Mouse (Mus musculus) ES-Bruce4 (cell line): ENCODE results near the gene Zfr2. TPM values are rescaled to one million over a fixed set of nuclear protein-coding genes. Genes with fewer than 3 reads are reported as not detected.

ENCODE experiments used
- H3K27ac ChIP-seq: 2 replicates; pipeline ENCODE4 v1.5.1; 2012; ENCODE audit warnings: low read length, inconsistent platforms; ENCODE audit not compliant: insufficient read depth
- H3K27me3 ChIP-seq: 2 replicates; pipeline ENCODE4 v1.6.1; 2012; ENCODE audit warnings: mild to moderate bottlenecking, low read length, inconsistent platforms; ENCODE audit not compliant: control insufficient read depth, poor library complexity, insufficient read depth, severe bottlenecking
- H3K36me3 ChIP-seq: 2 replicates; pipeline ENCODE4 v1.6.1; 2012; ENCODE audit warnings: inconsistent platforms, mild to moderate bottlenecking, low read length, moderate library complexity; ENCODE audit not compliant: control insufficient read depth, poor library complexity, insufficient read depth, severe bottlenecking
- H3K4me1 ChIP-seq: one replicate; pipeline ENCODE4 v1.8.1; 2011; ENCODE audit warnings: low read length; ENCODE audit not compliant: control insufficient read depth, insufficient read depth
- H3K4me3 ChIP-seq: 2 replicates; pipeline ENCODE4 v1.5.1; 2011; ENCODE audit warnings: low read depth, mild to moderate bottlenecking, low read length
- H3K9ac ChIP-seq: 2 replicates; pipeline ENCODE4 v1.6.1; 2012; ENCODE audit warnings: low read depth, mild to moderate bottlenecking, inconsistent platforms; ENCODE audit not compliant: poor library complexity, severe bottlenecking
- H3K9me3 ChIP-seq: replicated peaks from 2 replicates; pipeline ENCODE4 v1.6.1; 2012; ENCODE audit warnings: mild to moderate bottlenecking, low read length, inconsistent platforms; ENCODE audit not compliant: control insufficient read depth, poor library complexity, insufficient read depth, severe bottlenecking
- CTCF ChIP-seq: IDR thresholded peaks from one replicate; pipeline ENCODE4 v1.8.1; 2011; ENCODE audit warnings: low read depth, low read length
- EP300 ChIP-seq: IDR thresholded peaks from 2 replicates; pipeline ENCODE4 v1.6.1; 2011; ENCODE audit warnings: low read depth, low read length; ENCODE audit not compliant: insufficient read depth
- POLR2A ChIP-seq: IDR thresholded peaks from one replicate; pipeline ENCODE4 v1.8.1; 2011; ENCODE audit warnings: low read length; ENCODE audit not compliant: insufficient read depth
- polyA plus RNA-seq: library from polyadenylated mRNA; stranded (reverse); fragments of >200 nt; gene quantifications from 2 replicates; pipeline ENCODE4 v1.2.4, GENCODE M21; 2011; ENCODE audit warnings: low read depth; ENCODE audit not compliant: missing spikeins, insufficient read depth, insufficient read length

The Zfr2 gene
- polyA plus RNA-seq, result 11.2 and 11.6 TPM in 2 replicates

- no peak for TF ChIP-seq POLR2A
- no peak for TF ChIP-seq EP300
- TF ChIP-seq CTCF, result no peak
- peak within 1 kb of the TSS; percentile 70 for H3K4me3 ChIP-seq
- H3K27ac ChIP-seq, result no peak within 1 kb of the TSS
- no peaks in the 10 kb centered on the region for H3K4me1 ChIP-seq
- H3K9ac ChIP-seq, result peak within 1 kb of the TSS; percentile 54
- H3K27me3 ChIP-seq, result no peaks in the 10 kb centered on the region
- H3K36me3 ChIP-seq, result no peaks in the 10 kb centered on the region
- no peaks in the 10 kb centered on the region for H3K9me3 ChIP-seq
These were observed at the start of gene Zfr2 for GRCm38 (mm10) chr10:81232580-81233225. TSS of gene Zfr2 (plus strand) at chr10:81233155.

DNA sequence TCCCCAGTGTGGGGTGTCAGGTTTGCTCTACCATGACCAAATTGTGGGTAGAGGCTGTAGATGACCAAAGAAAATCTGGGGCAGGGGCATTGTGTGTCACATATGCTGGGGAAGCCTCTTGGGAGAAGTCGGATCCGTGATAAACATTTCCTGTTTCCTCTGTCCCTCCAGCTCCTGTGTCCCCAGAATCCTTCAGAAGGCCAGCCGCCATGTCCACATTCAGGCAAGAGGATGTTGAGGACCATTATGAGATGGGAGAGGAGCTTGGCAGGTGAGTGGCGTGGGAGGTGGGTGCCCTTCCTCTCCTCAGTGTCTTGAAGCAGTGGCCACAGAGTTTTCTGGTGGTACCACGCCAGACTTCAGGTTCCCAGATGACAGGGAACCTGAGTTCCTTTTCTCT lies 49.1 kb upstream of the Zfr2 start, which contains the start of gene 4930442H23Rik:
Gene 4930442H23Rik, minus strand, starts transcription at position 45 of the 400 bp plus-strand sequence.
- Histone ChIP-seq H3K9ac (peak within 1 kb of the TSS; percentile 80), H3K27me3 (no peaks in the 10 kb centered on the region), H3K9me3 (no peaks in the 10 kb centered on the region), H3K27ac (peak within 1 kb of the TSS; percentile 42; the same call in 1 of the 2 replicates), H3K4me1 (peaks cover 2% of the 10 kb centered on the region), H3K36me3 (peaks cover 34% of the 10 kb centered on the region), H3K4me3 (peak within 1 kb of the TSS; percentile 94)
- TF ChIP-seq EP300 (no peak), POLR2A (no peak), CTCF (no peak)

DNA sequence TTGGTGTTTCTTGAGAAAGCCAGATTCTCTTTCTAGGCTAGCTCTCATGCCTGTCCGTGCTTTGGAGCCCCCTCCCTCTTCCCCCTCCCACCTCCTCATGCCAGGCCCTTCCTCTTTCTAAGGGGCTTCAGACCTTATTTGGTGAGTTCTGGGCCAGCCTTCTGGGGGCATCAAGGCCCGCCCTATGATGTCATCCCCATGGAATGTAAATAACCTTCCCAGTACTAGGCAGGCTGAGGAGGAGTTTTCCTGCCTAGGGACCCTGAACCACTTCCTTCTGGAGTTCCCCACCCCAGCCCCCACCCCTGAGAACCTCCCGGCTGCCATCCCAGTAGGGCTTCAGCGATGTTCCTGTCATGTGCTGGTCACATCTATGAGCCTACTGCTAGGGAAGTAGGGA lies 48.2 kb upstream of the Zfr2 start:
- H3K27ac ChIP-seq, result no peak overlapping the region
- H3K9ac ChIP-seq, result no peak overlapping the region
- H3K4me1 ChIP-seq, result peaks cover 2% of the 10 kb centered on the region
- H3K4me3 ChIP-seq, result no peak overlapping the region
- peaks cover 24% of the 10 kb centered on the region for H3K36me3 ChIP-seq
- H3K9me3 ChIP-seq, result no peaks in the 10 kb centered on the region
- H3K27me3 ChIP-seq, result no peaks in the 10 kb centered on the region
- TF ChIP-seq EP300, result no peak
- TF ChIP-seq CTCF, result no peak
- TF ChIP-seq POLR2A, result no peak

GRCm38 (mm10) chr10:81187161-81187560 lies 45.8 kb upstream of the Zfr2 start:
- Histone ChIP-seq H3K4me1 (peaks cover 2% of the 10 kb centered on the region), H3K4me3 (no peak overlapping the region), H3K27ac (no peak overlapping the region), H3K9me3 (no peaks in the 10 kb centered on the region), H3K36me3 (peaks cover under 1% of the 10 kb centered on the region), H3K27me3 (no peaks in the 10 kb centered on the region), H3K9ac (no peak overlapping the region)
- TF ChIP-seq EP300 (no peak), POLR2A (no peak), CTCF (no peak)

DNA sequence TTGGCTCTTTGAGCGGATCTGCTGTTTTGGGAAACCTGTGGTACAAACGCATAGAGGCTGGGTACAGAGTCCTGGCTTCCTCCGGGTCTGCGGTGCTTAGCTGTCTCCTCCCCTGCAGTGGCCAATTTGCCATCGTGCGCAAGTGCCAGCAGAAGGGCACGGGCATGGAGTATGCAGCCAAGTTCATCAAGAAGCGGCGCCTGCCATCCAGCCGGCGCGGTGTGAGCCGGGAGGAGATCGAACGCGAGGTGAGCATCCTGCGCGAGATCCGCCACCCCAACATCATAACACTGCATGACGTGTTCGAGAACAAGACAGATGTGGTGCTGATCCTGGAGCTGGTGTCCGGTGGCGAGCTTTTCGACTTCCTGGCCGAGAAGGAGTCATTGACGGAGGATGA lies 43.1 kb upstream of the Zfr2 start:
- H3K27ac ChIP-seq, result no peak overlapping the region
- TF ChIP-seq POLR2A, result no peak
- H3K9ac ChIP-seq, result no peak overlapping the region
- no peaks in the 10 kb centered on the region for H3K4me1 ChIP-seq
- no peaks in the 10 kb centered on the region for H3K9me3 ChIP-seq
- H3K27me3 ChIP-seq, result no peaks in the 10 kb centered on the region
- H3K4me3 ChIP-seq, result peak overlapping the region; percentile 15
- H3K36me3 ChIP-seq, result no peaks in the 10 kb centered on the region

DNA sequence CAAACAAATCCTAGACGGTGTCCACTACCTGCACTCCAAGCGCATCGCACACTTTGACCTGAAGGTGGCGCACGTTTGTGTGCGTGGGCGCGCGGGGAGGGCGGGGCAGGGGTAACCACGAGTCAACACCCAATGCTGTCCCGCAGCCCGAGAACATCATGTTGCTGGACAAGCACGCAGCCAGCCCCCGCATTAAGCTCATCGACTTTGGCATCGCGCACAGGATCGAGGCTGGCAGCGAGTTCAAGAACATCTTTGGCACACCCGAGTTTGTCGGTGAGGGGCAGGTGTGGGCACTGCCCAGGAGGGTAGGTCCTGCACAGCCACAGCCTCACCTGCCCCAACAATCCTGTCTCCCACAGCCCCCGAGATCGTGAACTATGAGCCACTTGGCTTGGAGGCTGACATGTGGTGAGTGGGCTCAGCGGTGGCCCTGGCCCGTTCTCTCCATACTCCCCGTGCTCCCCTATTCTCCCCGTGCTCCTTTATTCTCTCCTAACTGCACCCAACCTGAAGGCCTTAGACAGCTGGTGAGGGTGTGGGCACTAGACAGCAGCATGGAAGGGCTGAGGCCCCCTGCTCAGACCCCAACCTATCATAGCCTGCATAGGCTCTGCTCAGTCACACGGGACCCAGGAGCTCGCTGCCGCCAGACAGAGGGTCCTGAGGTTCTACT lies 42.6 kb upstream of the Zfr2 start:
- H3K4me1 ChIP-seq, result no peaks in the 10 kb centered on the region
- H3K27ac ChIP-seq, result no peak overlapping the region
- peak overlapping the region; percentile 15; the same call in 1 of the 2 replicates for H3K4me3 ChIP-seq
- no peaks in the 10 kb centered on the region for H3K9me3 ChIP-seq
- H3K9ac ChIP-seq, result no peak overlapping the region
- H3K27me3 ChIP-seq, result no peaks in the 10 kb centered on the region
- no peaks in the 10 kb centered on the region for H3K36me3 ChIP-seq
- TF ChIP-seq CTCF (peak; percentile 91), EP300 (no peak)
